Mouse (Mus musculus): ENCODE measurements around the gene Blmh. TPM values are rescaled to one million over a fixed set of nuclear protein-coding genes. Genes with fewer than 3 reads are reported as not detected.
A peak's percentile ranks its signal among the peaks of the same experiment; 100 is the strongest.

Blmh gene
- polyA plus RNA-seq, 1 experiment from 2014 or later = 139 TPM

GRCm38 (mm10) chr11:76944839-76945238 lies 20.2 kb downstream of the Blmh start:
- Histone ChIP-seq H3K27me3 (replicated peaks; ENCODE audit: control insufficient read depth, insufficient read depth, low read length) (no peaks in the 10 kb centered on the region), H3K4me1 (ENCODE audit: control insufficient read depth, insufficient read depth, low read depth, low read length) (peaks cover 10% of the 10 kb centered on the region), H3K4me2 (ENCODE audit: low read length) (peak overlapping the region; percentile 91), H3K4me3 (ENCODE audit: low read length) (peak overlapping the region; percentile 89), H3K9ac (ENCODE audit: low read depth, low read length) (peak overlapping the region; percentile 93), H3K36me3 (ENCODE audit: control insufficient read depth, insufficient read depth, low read length) (no peaks in the 10 kb centered on the region), H3K27ac (ENCODE audit: low read depth, low read length) (peak overlapping the region; percentile 87; the same call in 1 of the 2 replicates), H3K9me3 (ENCODE audit: control insufficient read depth, low read length) (no peaks in the 10 kb centered on the region)
- no peak for ATAC-seq
- 66% methylated on average over 6 of the region's 6 CpGs for WGBS

GRCm38 (mm10) chr11:76945386-76946202 lies 21.0 kb downstream of the Blmh start:
- Histone ChIP-seq H3K4me2 (ENCODE audit: low read length) (peak overlapping the region; percentile 91), H3K27me3 (replicated peaks; ENCODE audit: control insufficient read depth, insufficient read depth, low read length) (no peaks in the 10 kb centered on the region), H3K9ac (ENCODE audit: low read depth, low read length) (peak overlapping the region; percentile 93), H3K36me3 (ENCODE audit: control insufficient read depth, insufficient read depth, low read length) (no peaks in the 10 kb centered on the region), H3K4me3 (ENCODE audit: low read length) (peak overlapping the region; percentile 89), H3K9me3 (ENCODE audit: control insufficient read depth, low read length) (no peaks in the 10 kb centered on the region), H3K4me1 (ENCODE audit: control insufficient read depth, insufficient read depth, low read depth, low read length) (peaks cover 10% of the 10 kb centered on the region), H3K27ac (ENCODE audit: low read depth, low read length) (peak overlapping the region; percentile 87)
- ATAC-seq = peak; percentile 95
- 0% methylated on average over 40 of the region's 58 CpGs for WGBS

DNA sequence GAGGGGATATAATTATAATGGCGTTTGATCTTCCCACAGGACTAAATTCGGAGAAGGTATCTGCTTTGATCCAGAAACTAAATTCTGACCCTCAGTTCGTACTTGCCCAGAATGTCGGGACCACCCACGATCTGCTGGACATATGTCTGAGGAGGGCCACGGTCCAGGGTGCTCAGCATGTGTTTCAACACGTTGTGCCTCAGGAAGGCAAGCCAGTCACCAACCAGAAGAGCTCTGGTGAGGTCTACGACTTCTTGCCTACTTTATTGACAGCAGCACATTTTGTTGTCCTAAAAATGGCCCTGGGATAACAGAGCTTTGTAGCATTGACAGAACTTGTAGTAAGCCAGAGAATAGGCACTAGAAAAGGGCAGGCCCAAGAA lies 21.6 kb downstream of the Blmh start:
- peaks cover 4% of the 10 kb centered on the region for H3K36me3 ChIP-seq (ENCODE audit: control insufficient read depth, insufficient read depth, low read length)
- H3K27me3 ChIP-seq (replicated peaks; ENCODE audit: control insufficient read depth, insufficient read depth, low read length) = no peaks in the 10 kb centered on the region
- H3K4me1 ChIP-seq (ENCODE audit: control insufficient read depth, insufficient read depth, low read depth, low read length) = peaks cover 10% of the 10 kb centered on the region
- 0 out of 2 replicates have a peak, but pooled peaks have one; percentile 30 for ATAC-seq
- no peaks in the 10 kb centered on the region for H3K9me3 ChIP-seq (ENCODE audit: control insufficient read depth, low read length)
- H3K4me3 ChIP-seq (ENCODE audit: low read length) = peak overlapping the region; percentile 89
- H3K4me2 ChIP-seq (ENCODE audit: low read length) = peak overlapping the region; percentile 91
- 2% methylated on average over 8 of the region's 8 CpGs for WGBS
- no peak overlapping the region; the same call in 1 of the 2 replicates for H3K27ac ChIP-seq (ENCODE audit: low read depth, low read length)
- peak overlapping the region; percentile 93 for H3K9ac ChIP-seq (ENCODE audit: low read depth, low read length)

- H3K36me3 ChIP-seq (ENCODE audit: control insufficient read depth, insufficient read depth, low read length) = peaks cover 24% of the 10 kb centered on the region
- 92% methylated on average over 2 of the region's 2 CpGs for WGBS
- no peak overlapping the region for H3K27ac ChIP-seq (ENCODE audit: low read depth, low read length)
- H3K4me2 ChIP-seq (ENCODE audit: low read length) = no peak overlapping the region
- H3K9me3 ChIP-seq (ENCODE audit: control insufficient read depth, low read length) = no peaks in the 10 kb centered on the region
- ATAC-seq = no peak
- H3K27me3 ChIP-seq (replicated peaks; ENCODE audit: control insufficient read depth, insufficient read depth, low read length) = no peaks in the 10 kb centered on the region
- no peak overlapping the region for H3K9ac ChIP-seq (ENCODE audit: low read depth, low read length)
- no peaks in the 10 kb centered on the region for H3K4me1 ChIP-seq (ENCODE audit: control insufficient read depth, insufficient read depth, low read depth, low read length)
- no peak overlapping the region for H3K4me3 ChIP-seq (ENCODE audit: low read length)
Observed at GRCm38 (mm10) chr11:76953536-76953935, 28.9 kb downstream of the Blmh start.

DNA sequence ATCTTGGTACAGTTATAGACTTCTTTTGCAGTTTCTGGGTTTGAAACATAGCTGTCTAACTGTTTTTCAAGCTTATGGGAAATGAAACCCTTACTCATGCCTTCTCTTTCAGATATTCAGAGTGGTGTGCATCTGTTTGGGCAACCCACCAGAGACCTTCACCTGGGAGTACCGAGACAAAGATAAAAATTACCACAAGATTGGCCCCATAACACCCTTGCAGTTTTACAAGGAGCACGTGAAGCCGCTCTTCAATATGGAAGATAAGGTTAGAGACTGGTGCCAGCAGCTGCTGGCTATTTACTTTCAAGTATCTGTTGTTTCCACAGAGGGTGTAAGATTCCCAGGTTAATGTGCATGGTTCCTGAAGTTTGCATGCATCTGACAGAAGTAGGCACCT lies 41.1 kb downstream of the Blmh start:
- Histone ChIP-seq H3K4me1 (ENCODE audit: control insufficient read depth, insufficient read depth, low read depth, low read length) (no peaks in the 10 kb centered on the region), H3K27ac (ENCODE audit: low read depth, low read length) (no peak overlapping the region), H3K36me3 (ENCODE audit: control insufficient read depth, insufficient read depth, low read length) (peaks cover 37% of the 10 kb centered on the region), H3K9me3 (ENCODE audit: control insufficient read depth, low read length) (no peaks in the 10 kb centered on the region), H3K4me3 (ENCODE audit: low read length) (no peak overlapping the region), H3K9ac (ENCODE audit: low read depth, low read length) (no peak overlapping the region), H3K27me3 (replicated peaks; ENCODE audit: control insufficient read depth, insufficient read depth, low read length) (no peaks in the 10 kb centered on the region), H3K4me2 (ENCODE audit: low read length) (no peak overlapping the region)
- 93% methylated on average over 3 of the region's 3 CpGs for WGBS
- ATAC-seq = no peak

DNA sequence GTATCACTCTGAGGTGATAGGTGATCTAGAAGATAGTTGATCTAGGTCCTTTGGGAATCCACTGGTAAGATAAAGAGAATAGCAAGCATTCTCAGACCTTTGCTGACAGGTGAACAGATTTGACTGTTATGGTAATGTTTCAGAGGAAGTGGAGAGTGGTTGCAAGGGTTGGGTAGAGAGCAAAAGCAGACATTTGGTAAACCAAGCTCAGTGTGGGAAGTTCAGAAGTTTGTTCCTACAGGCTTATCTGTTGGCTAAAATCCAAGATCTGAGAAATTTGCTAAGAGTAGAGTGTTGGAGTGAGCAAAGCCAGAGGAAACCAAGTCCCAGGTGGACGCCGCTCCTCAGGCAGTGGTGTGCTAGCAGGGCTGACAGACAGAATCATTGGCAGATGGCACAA lies 45.7 kb downstream of the Blmh start:
- peaks cover 42% of the 10 kb centered on the region for H3K36me3 ChIP-seq (ENCODE audit: control insufficient read depth, insufficient read depth, low read length)
- no peak overlapping the region for H3K27ac ChIP-seq (ENCODE audit: low read depth, low read length)
- ATAC-seq = no peak
- H3K9ac ChIP-seq (ENCODE audit: low read depth, low read length) = no peak overlapping the region
- no peak overlapping the region for H3K4me2 ChIP-seq (ENCODE audit: low read length)
- no peaks in the 10 kb centered on the region for H3K27me3 ChIP-seq (replicated peaks; ENCODE audit: control insufficient read depth, insufficient read depth, low read length)
- 98% methylated on average over 2 of the region's 2 CpGs for WGBS
- H3K4me3 ChIP-seq (ENCODE audit: low read length) = no peak overlapping the region
- no peaks in the 10 kb centered on the region for H3K4me1 ChIP-seq (ENCODE audit: control insufficient read depth, insufficient read depth, low read depth, low read length)
- no peaks in the 10 kb centered on the region for H3K9me3 ChIP-seq (ENCODE audit: control insufficient read depth, low read length)

- Histone ChIP-seq H3K9ac (ENCODE audit: low read depth, low read length) (no peak overlapping the region), H3K9me3 (ENCODE audit: control insufficient read depth, low read length) (no peaks in the 10 kb centered on the region), H3K4me1 (ENCODE audit: control insufficient read depth, insufficient read depth, low read depth, low read length) (no peaks in the 10 kb centered on the region), H3K36me3 (ENCODE audit: control insufficient read depth, insufficient read depth, low read length) (peaks cover 29% of the 10 kb centered on the region), H3K4me3 (ENCODE audit: low read length) (no peak overlapping the region), H3K27ac (ENCODE audit: low read depth, low read length) (no peak overlapping the region), H3K4me2 (ENCODE audit: low read length) (no peak overlapping the region), H3K27me3 (replicated peaks; ENCODE audit: control insufficient read depth, insufficient read depth, low read length) (no peaks in the 10 kb centered on the region)
- ATAC-seq = no peak
- 91% methylated on average over 7 of the region's 7 CpGs for WGBS
Observed at GRCm38 (mm10) chr11:76974680-76975319, 50.2 kb downstream of the Blmh start.

DNA sequence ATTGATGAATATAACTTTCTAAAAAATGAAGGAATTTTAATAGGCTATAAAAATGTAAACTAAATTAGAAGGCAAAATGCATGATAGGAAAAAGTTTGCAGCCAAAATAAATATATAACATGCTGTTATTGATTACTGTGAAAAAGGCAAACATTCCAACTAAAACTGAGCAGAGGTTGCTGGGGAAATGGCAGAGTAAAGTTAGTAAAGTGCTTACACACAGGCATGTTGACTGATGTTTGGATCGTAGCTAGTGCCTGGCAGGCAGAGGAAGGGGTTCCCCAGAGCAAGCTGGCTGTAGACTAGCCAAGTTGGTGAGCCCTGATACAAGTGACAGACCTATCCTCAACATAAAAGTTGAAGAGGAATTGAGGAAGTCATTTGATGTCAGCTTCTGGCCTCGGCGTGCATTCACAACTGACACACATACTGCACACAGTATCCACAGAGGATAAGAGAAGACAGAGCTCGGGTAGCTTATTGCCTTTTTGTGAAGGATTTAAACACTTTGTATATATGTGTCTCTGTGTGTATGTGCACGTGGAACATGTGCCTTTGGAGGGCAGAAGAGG lies 57.0 kb downstream of the Blmh start:
- no peak for ATAC-seq
- Histone ChIP-seq H3K9ac (ENCODE audit: low read depth, low read length) (no peak overlapping the region), H3K4me1 (ENCODE audit: control insufficient read depth, insufficient read depth, low read depth, low read length) (no peaks in the 10 kb centered on the region), H3K27me3 (replicated peaks; ENCODE audit: control insufficient read depth, insufficient read depth, low read length) (no peaks in the 10 kb centered on the region), H3K4me3 (ENCODE audit: low read length) (no peak overlapping the region), H3K36me3 (ENCODE audit: control insufficient read depth, insufficient read depth, low read length) (peaks cover 10% of the 10 kb centered on the region; the same call in 1 of the 2 replicates), H3K27ac (ENCODE audit: low read depth, low read length) (no peak overlapping the region), H3K4me2 (ENCODE audit: low read length) (no peak overlapping the region), H3K9me3 (ENCODE audit: control insufficient read depth, low read length) (no peaks in the 10 kb centered on the region)
- 91% methylated on average over 5 of the region's 5 CpGs for WGBS

DNA sequence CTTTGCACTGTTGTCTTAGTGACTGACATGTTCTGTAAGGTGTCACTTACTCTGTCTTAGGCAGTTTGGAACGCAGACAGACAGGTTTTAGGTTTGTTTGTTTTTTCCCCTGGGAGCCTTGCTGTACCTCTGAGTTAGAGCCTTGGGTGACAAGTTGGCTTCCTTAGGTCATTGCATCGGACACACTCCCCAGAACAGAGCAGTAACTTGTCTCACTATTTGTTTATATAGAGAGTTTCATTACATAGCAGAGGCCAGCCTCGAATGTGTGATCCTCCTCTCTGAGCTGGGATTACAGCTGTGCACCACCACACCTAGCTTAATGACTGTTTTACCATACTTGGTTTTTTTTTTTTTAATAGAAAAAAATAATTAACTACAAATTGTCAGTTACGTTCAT lies 57.8 kb downstream of the Blmh start:
- Histone ChIP-seq H3K4me2 (ENCODE audit: low read length) (no peak overlapping the region), H3K9ac (ENCODE audit: low read depth, low read length) (no peak overlapping the region), H3K36me3 (ENCODE audit: control insufficient read depth, insufficient read depth, low read length) (peaks cover 11% of the 10 kb centered on the region), H3K27ac (ENCODE audit: low read depth, low read length) (no peak overlapping the region), H3K27me3 (replicated peaks; ENCODE audit: control insufficient read depth, insufficient read depth, low read length) (no peaks in the 10 kb centered on the region), H3K9me3 (ENCODE audit: control insufficient read depth, low read length) (no peaks in the 10 kb centered on the region), H3K4me1 (ENCODE audit: control insufficient read depth, insufficient read depth, low read depth, low read length) (no peaks in the 10 kb centered on the region), H3K4me3 (ENCODE audit: low read length) (no peak overlapping the region)
- 95% methylated on average over 4 of the region's 4 CpGs for WGBS
- no peak for ATAC-seq

Measured in hindbrain, embryonic 16.5 days (tissue).